Mouse (Mus musculus) layer of hippocampus, postnatal 25 days (tissue): ENCODE results near the gene Jdp2. TPM values are rescaled to one million over a fixed set of nuclear protein-coding genes. Genes with fewer than 3 reads are reported as not detected.

Experiments used
- DNase-seq, 2 experiments: peaks; one replicate each; pipeline ENCODE4 v3.0.0; 2022; ENCODE audit warnings: mixed read lengths in 2 of 2, low spot score in 1 of 2; ENCODE audit errors: extremely low spot score in 1 of 2
- total RNA-seq, 2 experiments: library from RNA; stranded (reverse); gene quantifications; 2 replicates each; pipeline ENCODE4 v1.2.3; 2021

The Jdp2 gene
- total RNA-seq, result 10 to 100 TPM; 40.6 to 42.3 TPM

GRCm38 (mm10) chr12:85598611-85599477 is at the start of gene Jdp2:
TSS of gene Jdp2 (plus strand) at chr12:85599027.
- peak; percentile 63 to 71 for DNase-seq

DNA sequence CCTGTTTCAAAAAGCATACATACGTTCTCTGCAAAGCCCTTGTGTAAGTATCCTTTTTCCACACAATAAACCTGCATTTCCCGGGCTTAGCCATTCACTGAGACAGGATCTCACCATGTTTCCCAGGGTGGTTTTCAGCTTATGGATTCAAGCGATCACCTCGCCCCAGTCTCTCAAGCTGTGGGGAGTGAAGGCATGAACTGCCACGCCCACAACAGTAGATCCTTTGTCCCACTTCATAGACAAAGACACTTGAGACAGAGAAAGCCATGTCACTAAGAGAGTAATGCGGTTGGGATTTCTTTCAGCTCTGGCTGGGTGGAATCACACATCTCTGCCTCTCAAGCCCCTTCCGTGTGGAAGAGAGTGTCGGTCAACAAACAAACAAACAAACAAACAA is 49.2 kb upstream of the Jdp2 start:
- no peak for DNase-seq

DNA sequence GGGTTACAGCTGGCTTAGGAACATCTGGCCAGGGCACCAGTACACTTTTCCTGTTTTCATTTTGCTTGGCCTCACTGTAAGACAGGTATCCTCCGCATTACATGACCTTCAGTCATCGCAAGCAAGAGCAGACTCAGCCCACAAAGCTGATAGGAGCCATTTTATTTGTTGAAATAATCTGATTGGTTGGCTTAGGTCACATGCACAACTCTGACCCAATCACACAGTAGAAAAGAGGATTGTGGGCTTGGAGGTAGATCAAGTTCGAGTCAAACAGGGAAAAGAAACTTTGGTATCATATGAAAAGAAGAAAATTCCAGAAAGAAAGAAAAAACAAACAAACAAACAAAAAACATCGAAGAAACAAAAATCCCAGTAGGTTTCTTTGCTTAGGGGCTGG is 48.4 kb upstream of the Jdp2 start:
- no peak for DNase-seq

- DNase-seq, result no peak
These were observed 39.5 kb upstream of the Jdp2 start for GRCm38 (mm10) chr12:85559299-85559698.

DNA sequence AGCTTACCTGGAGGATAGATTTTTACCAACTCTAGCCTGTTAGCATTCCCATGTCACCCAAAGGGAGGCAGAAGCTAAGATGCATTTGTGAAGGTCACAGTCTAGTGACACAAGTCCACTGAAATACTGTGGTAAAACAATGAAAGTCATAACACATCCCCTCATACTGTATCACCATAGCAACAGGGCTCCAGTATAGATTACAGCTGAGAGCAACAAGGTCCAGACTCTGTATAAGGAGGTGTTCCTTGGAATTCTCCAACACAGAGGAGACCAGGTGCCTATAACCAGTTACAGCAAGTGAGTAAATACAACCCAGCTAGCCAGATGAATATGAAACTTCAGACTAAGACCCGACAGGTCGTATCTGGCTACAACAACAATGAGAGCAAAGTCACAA is 33.4 kb upstream of the Jdp2 start:
- no peak for DNase-seq

GRCm38 (mm10) chr12:85568298-85568697 is 30.5 kb upstream of the Jdp2 start:
- no peak for DNase-seq

- DNase-seq, result peak in 1 of 2 experiments; percentile 16
These were observed 29.3 kb upstream of the Jdp2 start for GRCm38 (mm10) chr12:85569393-85570157.

DNA sequence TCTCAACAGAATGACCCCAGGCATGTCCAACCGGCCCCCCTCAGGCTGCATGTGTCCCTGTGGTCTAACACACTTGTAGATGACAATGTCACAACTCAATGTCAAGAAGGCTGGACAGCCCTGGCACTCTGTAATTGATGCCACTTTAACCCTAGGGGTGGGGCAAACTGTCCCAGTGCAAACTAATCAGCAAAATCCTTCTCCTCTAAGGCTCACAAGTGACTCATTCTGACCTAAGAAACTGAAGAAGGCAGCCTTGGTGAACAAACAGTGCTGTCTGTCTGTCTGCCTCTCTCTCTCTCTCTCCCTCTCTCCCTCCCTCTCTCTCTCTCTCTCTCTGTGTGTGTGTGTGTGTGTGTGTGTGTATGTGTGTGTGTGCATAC is 28.7 kb upstream of the Jdp2 start:
- no peak for DNase-seq

DNA sequence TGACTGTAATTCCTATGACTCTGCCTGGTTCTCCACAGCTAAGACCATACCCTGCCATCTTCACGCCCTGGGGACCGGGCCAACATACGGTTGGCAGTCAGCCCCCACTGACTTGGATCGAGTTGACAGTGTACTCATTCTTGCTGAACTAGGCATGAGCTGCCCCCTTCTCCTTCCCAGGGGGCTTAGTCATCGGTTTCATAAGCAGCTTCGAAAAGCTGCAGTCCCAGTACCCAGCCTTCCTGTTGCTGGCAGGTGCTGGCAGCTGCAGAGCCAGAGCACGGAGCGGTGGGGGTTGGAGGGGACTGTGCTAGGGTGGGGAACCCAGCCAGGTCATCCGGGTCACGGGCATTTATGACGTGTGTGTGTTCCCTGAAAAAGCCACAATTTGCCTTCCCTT is 27.5 kb upstream of the Jdp2 start:
- DNase-seq, result peak in 1 of 2 experiments; percentile 28

- DNase-seq, result peak in 1 of 2 experiments; percentile 24
These were observed 26.8 kb upstream of the Jdp2 start for GRCm38 (mm10) chr12:85572047-85572475.

DNA sequence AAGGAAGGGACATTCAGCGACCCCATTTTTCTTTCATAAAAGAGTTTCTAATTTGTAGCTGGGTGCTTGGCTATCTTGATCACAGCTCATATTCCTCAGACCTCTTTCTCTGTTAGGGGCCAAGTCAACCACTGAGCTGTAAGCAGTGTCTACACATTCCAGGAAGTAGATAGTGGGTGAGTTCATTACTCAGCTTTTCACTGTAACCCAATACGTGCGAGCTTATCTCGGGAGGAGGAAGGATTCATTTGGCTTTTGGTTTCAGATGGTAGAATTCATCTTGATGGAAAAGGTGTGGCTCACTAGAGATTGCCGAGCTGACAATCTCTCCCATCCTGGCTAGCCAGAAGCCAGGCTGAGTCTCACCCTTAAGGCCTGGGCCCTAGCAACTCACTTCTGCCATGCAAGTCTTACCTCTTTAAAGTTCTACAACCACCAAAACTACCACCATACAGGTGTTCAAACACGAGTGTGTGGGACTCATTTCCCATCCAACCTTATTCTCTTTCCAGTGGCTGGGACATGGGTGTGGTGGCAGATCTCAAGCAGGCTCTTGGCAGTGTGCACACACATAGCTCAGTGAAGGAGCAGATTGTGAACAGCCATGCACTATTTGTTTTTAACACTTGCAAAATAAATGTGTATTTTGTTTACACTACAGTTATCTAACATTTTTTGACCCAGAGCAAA is 23.9 kb upstream of the Jdp2 start:
- DNase-seq, result no peak

GRCm38 (mm10) chr12:85575496-85575840 is 23.4 kb upstream of the Jdp2 start:
- DNase-seq, result no peak

GRCm38 (mm10) chr12:85581261-85582066 is 17.4 kb upstream of the Jdp2 start:
- no peak for DNase-seq

GRCm38 (mm10) chr12:85582067-85582316 is 16.8 kb upstream of the Jdp2 start:
- DNase-seq, result no peak

DNA sequence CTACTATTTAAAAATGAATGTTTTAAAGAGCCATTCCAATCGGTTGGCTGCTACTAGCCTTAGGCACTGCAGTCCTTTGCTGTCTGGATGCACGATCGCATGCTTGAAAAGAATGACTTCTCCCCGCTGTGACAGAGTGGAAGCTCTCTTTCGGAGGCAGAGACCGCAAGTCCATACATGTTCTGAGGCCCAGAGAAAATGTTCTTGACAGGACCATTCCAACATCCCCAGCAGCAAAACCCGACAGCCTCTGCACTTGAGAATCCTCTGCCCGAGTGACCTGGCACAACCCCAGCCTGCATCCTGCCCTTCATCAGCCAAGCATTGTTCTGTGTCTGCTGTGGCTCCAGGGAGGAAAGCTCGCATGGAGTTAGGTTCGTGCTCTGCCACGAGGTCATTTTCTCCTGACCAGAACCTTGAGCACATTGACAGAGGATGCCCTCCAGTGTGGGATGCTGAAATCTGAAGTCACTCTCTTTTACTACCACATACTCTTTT is 13.0 kb upstream of the Jdp2 start:
- DNase-seq, result no peak

DNA sequence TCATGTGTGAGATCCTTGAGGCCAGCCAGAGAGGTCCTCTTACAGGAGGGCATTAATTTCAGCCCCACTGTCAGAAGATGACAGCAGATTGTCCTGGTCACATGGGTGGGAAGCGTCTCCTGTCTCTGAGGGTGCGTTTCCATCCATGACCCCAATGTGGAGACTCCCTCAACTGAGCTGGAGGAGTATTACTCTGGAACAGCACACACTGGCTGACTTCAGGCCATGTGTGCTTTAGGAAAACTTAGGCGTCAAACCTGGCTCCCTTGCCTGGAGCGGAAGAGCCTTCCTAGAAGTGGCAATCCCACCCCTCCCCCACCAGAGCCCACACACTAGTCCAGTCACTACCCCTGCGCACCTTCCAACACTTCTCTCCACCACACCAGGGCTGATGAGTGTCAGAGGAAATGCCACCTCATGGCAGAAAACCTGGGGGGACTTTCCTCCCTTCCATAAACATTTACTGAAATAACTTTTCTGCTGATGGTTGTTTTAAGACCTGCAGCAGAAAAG is 8.9 kb upstream of the Jdp2 start:
- no peak for DNase-seq

DNA sequence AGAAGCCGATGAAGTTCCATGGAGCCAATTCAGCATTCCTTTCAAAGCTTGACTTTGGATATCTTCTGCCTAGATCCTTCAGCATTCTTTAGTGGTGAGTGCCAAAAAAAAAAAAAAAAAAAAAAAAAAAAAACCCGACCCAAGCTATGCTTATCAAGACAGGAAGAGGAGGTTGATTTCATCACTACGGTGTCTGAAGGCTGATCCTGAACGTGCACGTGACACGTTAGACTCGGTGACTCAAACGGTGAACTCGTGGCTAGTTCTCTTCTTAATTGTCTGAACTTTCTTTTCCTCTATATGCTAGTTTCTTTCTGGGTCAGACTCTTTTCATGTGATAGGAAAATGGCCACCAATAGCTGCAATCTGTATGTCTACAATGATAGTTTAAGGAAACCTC is 5.9 kb upstream of the Jdp2 start:
- no peak for DNase-seq

- no peak for DNase-seq
These were observed 4.4 kb upstream of the Jdp2 start for GRCm38 (mm10) chr12:85594390-85594789.

GRCm38 (mm10) chr12:85598053-85598452 is 774 bp upstream of the Jdp2 start:
- DNase-seq, result no peak

DNA sequence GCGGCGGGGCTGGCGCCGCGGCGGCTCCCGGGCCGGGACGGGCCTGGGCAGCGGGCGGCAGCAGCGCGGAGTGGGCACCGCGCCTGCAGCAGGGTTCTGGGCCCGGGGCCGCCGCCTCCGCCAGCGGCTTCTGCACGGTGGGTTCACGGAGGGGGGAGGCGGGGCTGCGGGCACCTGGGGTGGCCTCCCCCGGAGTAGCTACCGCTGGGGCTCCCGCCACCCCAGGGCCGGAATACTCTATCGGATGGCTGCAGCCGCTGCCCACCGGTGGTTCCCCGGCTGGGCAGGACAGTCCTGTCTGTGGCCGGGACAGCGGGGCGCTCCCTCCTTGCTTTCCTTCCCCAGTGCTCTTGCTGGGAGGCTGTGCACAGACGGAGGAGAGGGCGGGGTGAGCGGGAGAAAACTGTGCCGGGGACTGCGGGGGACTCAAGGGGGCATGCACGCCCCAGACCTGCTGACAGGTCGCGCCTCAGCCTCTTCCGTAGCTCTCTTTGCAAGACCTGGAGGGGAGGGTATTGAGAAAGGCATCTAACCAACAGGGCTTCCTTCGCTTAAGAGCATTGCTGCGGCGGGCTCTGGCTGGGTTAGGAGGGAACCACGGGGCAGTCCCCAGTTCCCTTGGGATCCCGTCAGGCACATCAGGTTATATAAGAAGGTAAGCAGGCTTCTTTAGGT is 788 bp downstream of the Jdp2 start:
- no peak for DNase-seq
